Mouse (Mus musculus) small intestine, adult 2 months (tissue): ENCODE data around the gene Styk1.

Source experiments
- CTCF ChIP-seq: fragments of 200-500 bp; IDR thresholded peaks from 2 replicates; pipeline ENCODE4 v1.5.1; 2012; ENCODE audit warnings: low read depth, mild to moderate bottlenecking, control low read depth, inconsistent platforms, low read length, moderate library complexity, mixed read lengths; ENCODE audit not compliant: insufficient replicate concordance, insufficient read length; ENCODE audit errors: extremely low read depth
- POLR2A ChIP-seq: fragments of 200-500 bp; IDR thresholded peaks from 2 replicates; pipeline ENCODE4 v1.6.1; 2012; ENCODE audit warnings: low read depth, mild to moderate bottlenecking, control low read depth, inconsistent platforms, low read length, moderate library complexity

- TF ChIP-seq POLR2A (no peak), CTCF (no peak)
Observed at GRCm38 (mm10) chr6:131362987-131363765, 9.8 kb upstream of the Styk1 start.
